Mouse (Mus musculus): Measurements from ENCODE around the gene Ssna1. TPM values are rescaled to one million over a fixed set of nuclear protein-coding genes. Genes with fewer than 3 reads are reported as not detected.
A peak's percentile ranks its signal among the peaks of the same experiment; 100 is the strongest.

The Ssna1 gene
- total and polyA plus RNA-seq, 2 experiments from 2014 or later, result 108 to 189 TPM

DNA sequence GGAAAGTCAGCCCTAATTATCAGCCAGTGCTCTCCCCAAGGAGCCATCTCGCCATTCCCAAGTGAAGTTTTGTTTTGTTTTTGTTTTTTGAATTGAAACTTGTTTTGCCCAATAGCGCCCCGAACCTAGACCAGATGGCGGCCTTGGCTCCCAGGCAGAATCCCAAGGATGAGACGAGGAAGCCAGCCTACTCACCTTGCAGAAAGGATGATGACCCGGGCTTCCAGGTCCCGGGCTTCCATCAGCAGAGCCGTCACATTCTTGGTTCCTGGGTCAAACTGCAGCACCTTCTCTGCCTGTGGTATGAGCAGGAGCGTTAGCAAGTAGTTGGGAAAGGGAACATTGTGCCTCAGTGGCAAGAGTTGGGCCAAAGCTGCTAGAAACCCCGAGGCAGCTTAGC is 37.9 kb upstream of the Ssna1 start:
- H3K27ac ChIP-seq (ENCODE audit: low read depth, low read length), result no peak overlapping the region
- no peak overlapping the region for H3K4me2 ChIP-seq (ENCODE audit: low read depth)
- 57% methylated on average over 10 of the region's 10 CpGs for WGBS
- no peak overlapping the region for H3K4me3 ChIP-seq (ENCODE audit: low read depth, low read length)
- no peaks in the 10 kb centered on the region for H3K4me1 ChIP-seq (ENCODE audit: insufficient read depth)
- H3K27me3 ChIP-seq (ENCODE audit: insufficient read depth, low read length), result peaks cover 39% of the 10 kb centered on the region
- H3K9ac ChIP-seq, result no peak overlapping the region
- H3K36me3 ChIP-seq (ENCODE audit: insufficient read depth), result peaks cover 67% of the 10 kb centered on the region
- no peak for TF ChIP-seq CTCF (IDR thresholded peaks at IDR 0.05; ENCODE audit: low read depth)
- ATAC-seq (no peak), DNase-seq (no peak)
- H3K9me3 ChIP-seq (ENCODE audit: low read length), result no peaks in the 10 kb centered on the region

DNA sequence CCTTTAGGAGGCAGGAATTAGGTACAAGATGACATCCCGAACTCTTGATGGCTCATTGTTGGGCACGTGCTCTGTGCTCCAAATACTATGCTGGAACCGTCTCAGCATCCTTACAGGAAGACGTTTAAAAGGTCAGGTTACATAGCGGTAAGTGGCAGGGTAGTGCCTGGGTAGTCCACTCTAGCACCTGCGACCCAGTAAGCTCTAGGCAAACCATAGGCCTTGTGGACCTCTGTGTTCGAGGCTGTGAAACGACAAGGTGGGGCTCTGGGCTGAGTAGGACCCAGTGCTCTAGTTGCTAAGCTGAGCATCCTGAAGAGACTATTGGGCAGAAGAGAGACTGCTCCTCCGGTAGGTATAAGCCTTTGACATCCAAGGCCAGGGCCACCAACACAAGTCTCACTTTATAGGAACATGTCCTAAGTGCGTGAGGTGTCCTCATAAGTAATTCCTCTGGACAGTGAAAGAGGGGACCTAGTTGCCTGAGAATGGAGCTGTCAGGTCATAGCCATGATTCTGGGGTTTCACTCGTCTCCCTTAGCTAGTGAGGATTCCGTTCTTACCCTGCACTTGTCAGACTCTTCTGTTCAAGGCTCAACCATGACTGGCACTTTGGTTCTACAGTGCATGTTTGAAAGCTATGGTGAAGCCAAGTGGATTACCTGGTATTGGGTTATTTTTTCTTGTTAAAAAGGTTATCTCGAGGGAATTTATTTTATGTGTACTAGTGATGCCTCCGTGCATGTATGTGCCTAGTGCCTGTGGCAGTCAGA is 33.5 kb upstream of the Ssna1 start:
- no peak for DNase-seq
- Histone ChIP-seq H3K4me1 (ENCODE audit: insufficient read depth) (peaks cover 3% of the 10 kb centered on the region; the same call in 1 of the 2 replicates), H3K36me3 (ENCODE audit: insufficient read depth) (peaks cover 45% of the 10 kb centered on the region), H3K27ac (ENCODE audit: low read depth, low read length) (no peak overlapping the region), H3K4me2 (ENCODE audit: low read depth) (peak overlapping the region; percentile 68), H3K9me3 (ENCODE audit: low read length) (no peaks in the 10 kb centered on the region), H3K9ac (peak overlapping the region; percentile 49), H3K4me3 (ENCODE audit: low read depth, low read length) (peak overlapping the region; percentile 40), H3K27me3 (ENCODE audit: insufficient read depth, low read length) (peaks cover 8% of the 10 kb centered on the region)
- no peak for TF ChIP-seq CTCF (IDR thresholded peaks at IDR 0.05; ENCODE audit: low read depth)
- ATAC-seq, result peak; percentile 12; the same call in 1 of the 2 replicates
- 48% methylated on average over 14 of the region's 14 CpGs for WGBS

- WGBS, result 3% methylated on average over 45 of the region's 45 CpGs
- peak overlapping the region; percentile 68 for H3K4me2 ChIP-seq (ENCODE audit: low read depth)
- no peaks in the 10 kb centered on the region for H3K9me3 ChIP-seq (ENCODE audit: low read length)
- ATAC-seq, result peak; percentile 83
- TF ChIP-seq CTCF (IDR thresholded peaks at IDR 0.05; ENCODE audit: low read depth), result no peak
- peaks cover 3% of the 10 kb centered on the region; the same call in 1 of the 2 replicates for H3K4me1 ChIP-seq (ENCODE audit: insufficient read depth)
- peak overlapping the region; percentile 40 for H3K4me3 ChIP-seq (ENCODE audit: low read depth, low read length)
- peaks cover 2% of the 10 kb centered on the region; the same call in 1 of the 2 replicates for H3K27me3 ChIP-seq (ENCODE audit: insufficient read depth, low read length)
- H3K36me3 ChIP-seq (ENCODE audit: insufficient read depth), result peaks cover 39% of the 10 kb centered on the region
- peak overlapping the region; percentile 49 for H3K9ac ChIP-seq
- 0 out of 2 replicates have a peak overlapping the region, but pooled peaks have one; percentile 40 for H3K27ac ChIP-seq (ENCODE audit: low read depth, low read length)
- DNase-seq, result peak; percentile 79
Measured at GRCm38 (mm10) chr2:25304657-25305541, 32.7 kb upstream of the Ssna1 start.

DNA sequence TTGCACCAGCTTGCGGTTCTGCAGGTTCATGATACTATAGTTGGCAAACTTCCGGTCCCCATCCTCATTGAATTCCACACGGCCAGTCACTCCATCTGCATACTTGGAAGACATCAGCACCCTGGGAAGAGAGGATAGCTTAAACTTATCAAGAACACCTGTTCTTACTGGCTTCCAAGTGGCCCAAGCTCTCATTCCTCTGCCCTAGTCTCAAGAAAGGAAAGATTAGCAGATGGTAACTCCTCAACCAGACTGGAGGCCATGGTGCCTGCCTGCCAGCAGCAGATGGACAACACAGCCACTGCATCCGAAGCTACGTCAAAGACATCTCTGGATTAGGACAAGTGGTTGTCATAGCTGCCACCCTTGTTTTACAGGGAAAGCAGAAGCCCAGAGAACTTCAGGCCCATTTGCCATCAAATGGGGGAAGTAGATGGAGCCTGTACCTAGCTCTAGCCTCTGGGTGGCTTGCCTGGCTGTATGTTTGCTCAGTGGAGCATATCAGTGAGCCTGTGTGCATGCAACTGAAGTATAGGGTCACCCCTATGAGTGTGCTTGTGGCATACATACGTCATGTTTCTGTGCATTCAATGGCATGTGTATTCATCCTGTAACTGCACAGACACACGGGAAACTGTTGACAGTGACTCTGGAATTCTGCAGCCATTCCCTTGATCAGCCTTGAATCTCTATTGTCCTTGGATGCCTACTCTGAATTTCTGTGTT is 31.9 kb upstream of the Ssna1 start:
- Histone ChIP-seq H3K9me3 (ENCODE audit: low read length) (no peaks in the 10 kb centered on the region), H3K36me3 (ENCODE audit: insufficient read depth) (peaks cover 37% of the 10 kb centered on the region), H3K4me3 (ENCODE audit: low read depth, low read length) (peak overlapping the region; percentile 40; the same call in 1 of the 2 replicates), H3K4me1 (ENCODE audit: insufficient read depth) (peaks cover 3% of the 10 kb centered on the region; the same call in 1 of the 2 replicates), H3K27ac (ENCODE audit: low read depth, low read length) (no peak overlapping the region), H3K27me3 (ENCODE audit: insufficient read depth, low read length) (no peaks in the 10 kb centered on the region; the same call in 1 of the 2 replicates), H3K4me2 (ENCODE audit: low read depth) (peak overlapping the region; percentile 68), H3K9ac (0 out of 2 replicates have a peak overlapping the region, but pooled peaks have one; percentile 22)
- DNase-seq, result no peak
- 57% methylated on average over 7 of the region's 7 CpGs for WGBS
- ATAC-seq, result peak; percentile 26; the same call in 1 of the 2 replicates
- TF ChIP-seq CTCF (IDR thresholded peaks at IDR 0.05; ENCODE audit: low read depth), result no peak

DNA sequence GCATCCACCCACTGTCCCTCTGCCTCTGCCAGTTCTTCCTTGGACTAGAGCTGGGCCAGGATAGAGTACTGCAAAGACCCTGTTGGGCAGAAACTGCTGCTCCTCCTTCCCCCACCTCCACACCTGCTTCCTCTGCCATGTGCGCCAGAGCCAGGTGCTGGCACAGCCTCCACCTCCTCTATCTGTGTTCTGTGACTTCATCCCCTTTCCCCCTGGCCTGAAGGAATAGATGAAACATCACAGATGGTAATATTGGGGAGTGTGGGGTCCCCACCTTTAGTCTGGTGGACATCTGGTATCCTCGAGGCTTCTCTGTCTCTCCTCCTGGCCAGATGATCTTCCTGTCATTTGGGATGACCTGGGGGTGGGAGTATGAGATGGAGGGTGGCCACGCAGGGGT is 31.2 kb upstream of the Ssna1 start:
- Histone ChIP-seq H3K27ac (ENCODE audit: low read depth, low read length) (no peak overlapping the region), H3K9ac (no peak overlapping the region), H3K4me3 (ENCODE audit: low read depth, low read length) (no peak overlapping the region), H3K27me3 (ENCODE audit: insufficient read depth, low read length) (no peaks in the 10 kb centered on the region; the same call in 1 of the 2 replicates), H3K36me3 (ENCODE audit: insufficient read depth) (peaks cover 30% of the 10 kb centered on the region), H3K4me2 (ENCODE audit: low read depth) (no peak overlapping the region), H3K9me3 (ENCODE audit: low read length) (no peaks in the 10 kb centered on the region), H3K4me1 (ENCODE audit: insufficient read depth) (peaks cover 3% of the 10 kb centered on the region; the same call in 1 of the 2 replicates)
- no peak for TF ChIP-seq CTCF (IDR thresholded peaks at IDR 0.05; ENCODE audit: low read depth)
- 86% methylated on average over 3 of the region's 3 CpGs for WGBS
- DNase-seq, result no peak
- no peak for ATAC-seq

DNA sequence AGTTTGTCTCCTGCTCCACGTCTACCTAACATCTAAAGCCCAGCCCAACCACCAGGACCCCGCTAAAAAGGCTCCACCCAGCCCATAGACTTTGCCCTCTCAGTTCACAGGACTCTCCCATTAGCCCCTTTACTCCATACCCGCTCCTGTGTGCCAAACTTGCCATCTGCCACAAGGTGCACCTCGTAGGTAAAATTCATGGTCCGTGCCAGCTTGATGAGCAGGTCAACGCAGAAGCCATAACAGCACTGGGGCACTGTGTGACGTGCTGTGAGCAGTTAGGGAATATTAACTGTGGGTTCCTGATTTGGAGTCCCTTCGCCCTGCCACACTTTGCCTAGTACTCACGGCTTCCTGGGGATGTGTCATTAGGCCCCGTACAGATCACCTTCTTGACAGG is 25.8 kb upstream of the Ssna1 start:
- Histone ChIP-seq H3K4me3 (ENCODE audit: low read depth, low read length) (no peak overlapping the region), H3K27me3 (ENCODE audit: insufficient read depth, low read length) (peaks cover 6% of the 10 kb centered on the region), H3K9ac (no peak overlapping the region), H3K27ac (ENCODE audit: low read depth, low read length) (no peak overlapping the region), H3K4me2 (ENCODE audit: low read depth) (no peak overlapping the region), H3K4me1 (ENCODE audit: insufficient read depth) (no peaks in the 10 kb centered on the region), H3K36me3 (ENCODE audit: insufficient read depth) (peaks cover 52% of the 10 kb centered on the region), H3K9me3 (ENCODE audit: low read length) (no peaks in the 10 kb centered on the region)
- no peak for TF ChIP-seq CTCF (IDR thresholded peaks at IDR 0.05; ENCODE audit: low read depth)
- WGBS, result 82% methylated on average over 10 of the region's 10 CpGs
- ATAC-seq (no peak), DNase-seq (no peak)
